Mouse (Mus musculus): Measurements from ENCODE around the gene Sergef.
A peak's percentile ranks its signal among the peaks of the same experiment; 100 is the strongest.

The Sergef gene

DNA sequence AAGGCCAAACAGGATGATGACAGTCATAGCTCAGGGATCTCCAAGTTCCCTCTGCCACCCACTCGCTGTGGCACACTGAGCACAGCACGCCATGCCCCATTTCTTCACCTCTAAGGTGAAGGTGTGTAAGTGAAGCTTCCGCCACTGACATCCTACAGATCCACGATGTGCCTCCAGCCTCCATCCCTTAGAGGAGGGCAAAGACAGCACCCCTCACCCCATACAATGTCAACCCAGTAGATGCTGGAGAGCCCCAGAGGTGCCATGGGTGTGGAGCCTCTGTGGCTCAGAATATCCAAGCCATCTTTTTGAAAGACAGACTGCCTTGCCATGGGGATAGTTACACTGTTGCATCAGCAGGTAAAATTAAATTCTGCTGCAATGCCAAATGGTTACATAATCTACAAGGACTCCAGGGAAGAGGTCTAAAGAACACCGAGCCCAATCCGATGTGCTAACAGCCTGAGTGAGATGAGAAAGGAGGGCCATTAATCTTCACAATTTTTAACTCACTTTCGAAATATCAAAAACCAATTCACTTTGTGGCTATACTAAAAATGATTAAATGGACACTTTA, 23.1 kb downstream of the Sergef start:
- DNase-seq (ENCODE audit: low spot score in 2 of 2) = no peak

DNA sequence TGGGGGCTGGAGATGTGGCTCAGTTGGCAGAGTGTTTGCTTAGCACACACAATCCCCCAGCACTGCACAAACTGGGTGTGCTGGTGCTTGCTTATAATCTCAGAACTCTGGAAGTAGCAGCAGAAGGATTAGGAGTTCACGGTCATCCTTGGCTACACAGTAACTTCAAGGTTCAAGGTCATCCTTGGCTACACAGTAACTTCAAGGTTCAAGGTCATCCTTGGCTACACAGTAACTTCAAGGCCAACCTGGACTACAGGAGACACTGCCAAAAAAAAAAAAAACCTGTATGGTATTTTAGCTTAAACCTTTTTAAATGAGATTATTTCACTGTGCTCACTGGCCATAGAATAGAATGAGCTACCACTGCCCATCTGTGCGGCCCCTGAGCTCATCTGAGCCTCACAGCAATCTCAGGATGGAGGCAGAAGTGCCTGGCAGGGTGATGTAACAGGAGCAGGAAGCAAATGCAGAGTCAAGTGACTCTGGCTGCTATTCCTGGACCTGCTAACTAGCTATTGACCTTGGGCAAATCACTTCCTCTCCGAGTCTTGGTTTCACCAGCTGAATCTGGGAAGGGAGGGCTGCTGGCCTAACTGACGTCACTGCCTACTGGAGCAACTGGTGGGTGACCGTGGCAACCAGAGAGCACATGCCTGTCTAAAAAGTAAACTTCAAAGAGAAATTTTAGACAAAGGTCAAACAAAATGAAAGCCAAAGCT, 24.2 kb downstream of the Sergef start:
- DNase-seq (ENCODE audit: low spot score in 2 of 2) = peak in 1 of 2 experiments; percentile 5

DNA sequence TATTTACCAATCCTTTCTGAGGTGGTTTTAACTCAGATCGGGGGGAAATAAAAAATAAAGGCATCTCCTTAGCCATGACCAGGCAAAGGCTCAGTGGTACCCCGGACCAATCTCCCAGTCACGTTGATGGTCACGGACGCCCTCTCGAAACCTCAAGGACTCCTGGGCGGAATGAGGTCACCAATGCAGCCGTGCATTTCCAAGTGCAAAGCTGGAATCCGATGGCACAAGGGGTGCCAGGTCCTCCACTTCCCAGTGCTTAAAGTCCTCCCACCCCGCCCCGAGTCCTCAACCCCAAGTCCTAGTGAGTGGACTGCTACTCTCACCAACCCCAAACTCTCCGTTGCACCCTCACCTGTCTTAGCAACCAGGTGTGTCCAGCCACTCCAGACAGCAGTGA, 25.3 kb downstream of the Sergef start:
- no peak for DNase-seq (ENCODE audit: low spot score in 2 of 2)

GRCm38 (mm10) chr7:46613091-46613490, 26.5 kb downstream of the Sergef start:
- DNase-seq (ENCODE audit: low spot score in 2 of 2) = no peak

- DNase-seq (ENCODE audit: low spot score in 2 of 2) = no peak
Observed at GRCm38 (mm10) chr7:46612421-46612937, 27.1 kb downstream of the Sergef start.

GRCm38 (mm10) chr7:46611970-46612369, 27.6 kb downstream of the Sergef start:
- DNase-seq (ENCODE audit: low spot score in 2 of 2) = peak in 1 of 2 experiments; percentile 14

- no peak for DNase-seq (ENCODE audit: low spot score in 2 of 2)
Observed at GRCm38 (mm10) chr7:46609317-46609716, 30.3 kb downstream of the Sergef start.

DNA sequence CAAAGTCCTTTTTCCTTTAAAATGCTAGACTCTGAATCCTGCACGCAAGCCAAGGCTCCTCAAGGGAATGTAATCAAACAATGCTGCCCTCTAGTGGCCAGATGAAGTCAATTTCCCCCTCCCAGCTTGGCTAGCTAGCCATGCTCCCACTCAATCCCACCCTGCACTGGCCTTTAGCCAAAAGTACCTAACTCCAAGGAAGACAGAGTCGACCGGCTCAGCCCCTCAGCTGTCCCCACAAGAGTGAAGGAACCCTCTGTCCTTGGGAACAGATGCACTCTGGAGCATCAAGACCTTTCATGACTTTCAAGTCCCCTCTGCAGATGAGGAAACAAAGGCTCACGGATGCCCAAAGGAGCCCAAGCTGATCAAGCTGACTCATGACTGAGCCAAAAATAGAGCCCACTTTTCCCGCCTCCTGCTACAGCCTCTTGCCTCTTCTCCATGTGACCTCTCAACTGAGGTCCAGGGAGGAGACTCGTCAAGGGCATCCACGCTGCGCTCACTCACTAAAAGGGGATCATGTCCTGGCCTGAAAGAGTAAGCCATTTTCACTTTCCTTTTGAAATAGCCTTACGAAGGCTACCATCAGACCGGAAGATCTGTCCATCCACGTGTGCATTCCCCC, 32.1 kb downstream of the Sergef start:
- DNase-seq (ENCODE audit: low spot score in 2 of 2) = peak in 1 of 2 experiments; percentile 15

DNA sequence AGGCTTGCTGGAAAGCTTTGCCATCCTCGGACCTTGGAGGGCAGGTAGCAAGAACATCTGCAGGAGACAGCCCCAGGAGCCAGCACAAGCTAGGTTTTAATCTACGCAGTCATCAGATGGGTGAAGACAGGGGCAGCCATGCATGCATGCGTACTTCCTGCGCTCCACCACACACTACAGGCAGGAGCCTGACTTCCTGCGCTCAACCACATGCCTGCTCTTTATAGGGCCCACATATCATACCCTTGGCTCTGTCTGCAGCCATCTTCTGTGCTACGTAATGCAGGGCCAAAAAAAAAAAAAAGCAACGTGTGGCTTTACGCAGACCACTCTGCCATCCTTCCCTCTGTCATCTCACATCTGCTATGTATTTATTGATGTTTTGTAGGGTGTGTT, 32.6 kb downstream of the Sergef start:
- DNase-seq (ENCODE audit: low spot score in 2 of 2) = no peak

GRCm38 (mm10) chr7:46606391-46607030, 33.1 kb downstream of the Sergef start:
- DNase-seq (ENCODE audit: low spot score in 2 of 2) = peak; percentile 51 to 55

DNA sequence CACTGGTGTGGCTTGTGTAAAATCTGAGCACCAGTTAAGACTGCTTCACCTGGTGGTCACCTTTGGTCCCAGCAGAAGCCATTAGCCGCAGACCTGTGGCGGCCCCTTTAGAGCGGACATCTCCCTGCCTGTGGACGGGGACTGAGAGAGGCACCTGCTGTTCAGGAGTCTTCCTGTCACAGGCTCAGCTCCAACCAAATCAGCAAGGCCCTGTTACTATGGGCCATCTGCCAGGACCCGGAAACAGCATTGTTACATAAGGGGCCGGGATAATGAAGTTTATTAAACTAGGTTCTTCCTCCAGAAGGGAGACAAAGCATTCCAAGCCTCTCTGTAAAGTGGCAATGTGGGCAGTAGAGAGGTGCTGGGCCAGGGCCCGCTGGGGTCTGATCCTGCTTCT, 36.6 kb downstream of the Sergef start:
- no peak for DNase-seq (ENCODE audit: low spot score in 2 of 2)

DNA sequence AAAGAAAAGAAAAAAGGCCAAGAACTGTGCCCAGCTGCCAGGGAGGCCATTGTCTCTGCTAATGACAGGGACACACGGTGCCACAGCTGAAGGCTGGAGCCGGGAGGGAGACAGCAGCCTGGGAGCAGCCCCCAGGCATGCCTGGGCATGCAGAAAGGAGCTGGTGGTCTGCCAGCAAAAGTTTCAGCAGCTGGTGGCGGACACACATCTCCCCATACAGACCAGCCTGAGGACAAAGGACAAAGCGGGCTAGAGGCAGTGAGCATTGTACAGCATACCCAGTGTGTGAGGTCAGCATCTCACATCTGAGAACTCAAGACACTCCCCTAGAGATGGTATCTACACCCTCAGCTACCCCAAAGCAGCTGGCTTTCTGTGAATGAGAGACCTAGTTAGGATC, 37.5 kb downstream of the Sergef start:
- no peak for DNase-seq (ENCODE audit: low spot score in 2 of 2)

DNA sequence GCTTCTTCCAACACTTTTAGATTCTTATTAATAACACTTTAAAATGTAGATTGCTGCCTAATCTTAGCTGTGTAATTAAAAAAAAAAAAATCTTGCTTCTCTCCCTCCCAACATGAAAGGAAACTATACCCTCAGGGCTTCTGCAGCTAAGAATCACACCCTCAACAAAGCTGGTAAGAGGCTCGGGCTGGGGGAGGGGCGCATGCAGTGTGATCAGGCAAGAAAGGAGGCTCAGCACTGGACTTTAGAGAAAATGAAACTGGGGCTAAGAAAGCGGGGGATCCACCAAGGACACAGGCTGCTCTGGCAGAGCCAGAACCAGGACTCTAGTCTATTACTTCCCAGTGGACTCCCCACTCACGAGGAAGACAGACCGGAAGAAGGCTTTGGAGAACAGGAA, 38.5 kb downstream of the Sergef start:
- DNase-seq (ENCODE audit: low spot score in 2 of 2) = no peak

DNA sequence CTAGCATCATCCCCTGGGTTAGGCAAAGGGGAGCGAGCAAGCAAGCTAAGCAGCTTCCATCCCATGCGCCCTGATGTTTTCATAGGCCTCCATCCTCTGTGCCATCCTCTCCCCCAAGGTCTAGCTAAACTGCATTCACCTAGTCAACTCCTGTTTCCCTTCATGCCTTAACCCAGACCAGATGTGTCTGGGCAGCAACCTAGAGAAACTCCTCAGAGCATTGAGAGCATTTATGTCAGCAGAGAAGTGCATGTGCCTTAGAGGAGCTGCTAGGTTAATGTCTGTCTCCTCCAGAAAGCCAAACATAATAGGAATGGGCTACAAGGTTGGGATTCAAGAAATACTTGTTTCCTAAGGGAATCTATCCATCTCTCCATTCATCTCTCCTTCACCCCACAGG, 42.6 kb downstream of the Sergef start:
- no peak for DNase-seq (ENCODE audit: low spot score in 2 of 2)

DNA sequence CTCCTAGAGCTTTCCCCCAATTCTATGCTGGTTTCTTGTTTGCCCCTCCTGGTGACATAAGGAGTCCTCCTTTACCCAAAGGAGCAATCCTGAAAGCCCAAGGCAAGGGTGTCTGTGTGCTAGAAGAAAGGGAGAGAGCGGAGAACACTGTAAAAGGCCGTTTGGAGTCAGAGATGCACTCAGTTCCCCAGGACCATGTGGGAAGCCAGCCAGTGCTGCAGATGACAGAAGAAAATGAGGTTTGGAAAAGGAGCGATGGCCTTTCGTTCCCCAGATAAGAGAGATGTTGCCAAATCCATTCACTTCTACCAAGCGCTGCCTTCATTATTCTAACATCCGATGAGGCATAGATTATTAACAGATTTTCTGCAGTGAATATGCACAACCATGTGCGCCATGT, 48.1 kb downstream of the Sergef start:
- DNase-seq (ENCODE audit: low spot score in 2 of 2) = no peak

DNA sequence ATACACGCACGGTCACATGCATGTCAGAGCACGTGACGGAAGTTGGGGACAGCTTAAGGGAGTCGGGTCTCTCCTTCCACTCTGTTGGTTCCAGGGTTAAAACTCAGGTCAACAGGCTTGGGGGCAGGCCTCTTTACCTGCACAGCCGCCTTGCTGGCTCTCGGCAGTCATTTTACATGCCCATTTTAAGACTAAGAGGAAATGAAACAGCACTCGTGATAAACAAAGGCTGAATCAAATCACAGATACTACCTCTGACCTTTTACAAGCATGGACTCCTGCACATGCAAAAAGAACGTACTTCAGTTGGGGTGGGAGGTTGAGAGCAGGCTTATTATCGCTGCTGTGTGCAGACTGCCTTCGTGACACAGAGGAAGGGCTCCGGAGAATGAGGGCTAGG, 50.4 kb downstream of the Sergef start:
- no peak for DNase-seq (ENCODE audit: low spot score in 2 of 2)

- DNase-seq (ENCODE audit: low spot score in 2 of 2) = no peak
Observed at GRCm38 (mm10) chr7:46588005-46588404, 51.6 kb downstream of the Sergef start.

DNA sequence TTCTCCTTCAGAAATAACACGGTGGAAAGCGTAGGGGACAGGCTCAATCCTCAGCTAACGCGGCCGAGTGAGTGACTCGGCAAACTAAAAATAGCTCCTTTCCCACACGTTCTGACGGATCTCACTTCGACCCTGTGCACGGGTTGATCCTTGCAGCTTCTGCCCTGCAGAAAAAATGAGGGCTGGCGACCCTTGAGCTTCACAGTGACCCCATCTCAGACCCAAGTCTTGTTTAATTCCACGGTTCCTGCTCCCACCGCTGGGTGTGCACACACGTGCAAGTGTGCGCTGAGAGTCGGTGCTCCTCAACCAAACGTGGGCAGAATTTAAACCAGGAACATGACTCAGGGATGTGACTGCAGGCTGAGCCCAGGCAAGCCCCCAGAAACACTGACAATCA, 52.1 kb downstream of the Sergef start:
- DNase-seq (ENCODE audit: low spot score in 2 of 2) = no peak

GRCm38 (mm10) chr7:46586621-46587216, 52.9 kb downstream of the Sergef start:
- no peak for DNase-seq (ENCODE audit: low spot score in 2 of 2)

DNA sequence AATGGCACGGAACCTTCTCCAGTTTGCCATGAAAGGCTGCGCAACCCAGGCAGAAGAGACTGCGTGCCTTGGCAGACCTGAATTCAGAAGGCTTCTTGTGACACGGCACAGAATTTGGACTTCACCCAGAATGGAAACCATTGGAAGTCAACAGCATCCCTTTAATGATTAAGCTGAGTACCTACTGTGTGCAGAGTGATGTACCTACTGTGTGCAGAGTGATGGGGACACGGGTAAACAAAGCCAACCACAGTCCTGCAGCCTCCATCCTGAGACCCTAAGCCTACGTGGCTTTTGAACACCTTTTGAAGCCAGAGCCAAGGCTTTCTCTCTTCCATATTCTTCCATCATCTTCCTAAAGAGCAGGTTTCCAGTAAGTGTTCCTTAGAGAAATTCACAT, 56.9 kb downstream of the Sergef start:
- no peak for DNase-seq (ENCODE audit: low spot score in 2 of 2)

GRCm38 (mm10) chr7:46581358-46581930, 58.2 kb downstream of the Sergef start:
- no peak for DNase-seq (ENCODE audit: low spot score in 2 of 2)

- no peak for DNase-seq (ENCODE audit: low spot score in 2 of 2)
Observed at GRCm38 (mm10) chr7:46578091-46578490, 61.5 kb downstream of the Sergef start.
